Mouse (Mus musculus): ENCODE measurements around the gene Uhrf1bp1.

The Uhrf1bp1 gene

GRCm38 (mm10) chr17:27909622-27910500 lies 53.6 kb downstream of the Uhrf1bp1 start, which contains the start of gene Taf11:
Gene Taf11 (minus strand): TSS chr17:27909844.
- DNase-seq (ENCODE audit: extremely low read depth, low read depth) = peak; percentile 31

GRCm38 (mm10) chr17:27911371-27911770 lies 55.1 kb downstream of the Uhrf1bp1 start:
- DNase-seq (ENCODE audit: extremely low read depth, low read depth) = no peak

DNA sequence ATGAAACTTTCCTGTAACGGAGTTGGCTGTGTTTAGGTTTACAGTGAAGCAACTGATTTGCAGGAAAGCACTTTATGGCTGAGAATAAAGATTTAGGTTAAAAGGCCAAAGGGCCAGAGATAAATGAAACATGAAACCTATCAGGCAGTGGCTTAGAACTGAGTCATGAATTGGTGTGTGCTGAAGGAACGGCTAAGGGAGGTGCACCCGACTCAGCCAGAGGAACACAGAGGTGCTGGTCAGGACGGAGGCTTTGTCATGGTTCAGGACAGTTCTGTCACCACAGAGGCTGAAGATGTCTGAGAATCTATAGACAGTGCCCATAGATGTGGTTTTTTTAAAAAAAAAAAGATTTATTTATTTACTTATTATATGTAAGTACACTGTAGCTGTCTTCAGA lies 58.5 kb downstream of the Uhrf1bp1 start:
- no peak for DNase-seq (ENCODE audit: extremely low read depth, low read depth)

- no peak for DNase-seq (ENCODE audit: extremely low read depth, low read depth)
These were observed 60.1 kb downstream of the Uhrf1bp1 start for GRCm38 (mm10) chr17:27916366-27916765.

DNA sequence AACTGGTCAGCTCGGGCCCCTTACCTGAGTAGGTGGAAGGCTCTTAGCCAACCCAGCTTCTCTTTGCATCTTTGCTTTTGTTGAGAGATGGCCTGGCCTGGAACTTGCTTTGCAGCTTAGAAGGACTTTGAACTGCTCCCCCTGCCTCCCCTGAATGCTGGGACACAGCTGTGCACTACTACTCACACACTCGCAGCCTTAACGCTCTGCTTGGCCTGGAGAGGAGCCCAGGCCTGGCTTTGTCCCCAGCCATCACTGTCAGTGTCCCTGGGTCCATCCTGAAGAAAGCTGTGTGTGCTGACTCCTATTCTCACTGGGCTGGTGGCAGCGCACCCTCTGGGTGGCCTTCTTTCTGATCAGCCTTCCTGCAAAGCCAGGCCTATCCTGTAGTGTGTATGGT lies 64.4 kb downstream of the Uhrf1bp1 start:
- DNase-seq (ENCODE audit: extremely low read depth, low read depth) = no peak

DNA sequence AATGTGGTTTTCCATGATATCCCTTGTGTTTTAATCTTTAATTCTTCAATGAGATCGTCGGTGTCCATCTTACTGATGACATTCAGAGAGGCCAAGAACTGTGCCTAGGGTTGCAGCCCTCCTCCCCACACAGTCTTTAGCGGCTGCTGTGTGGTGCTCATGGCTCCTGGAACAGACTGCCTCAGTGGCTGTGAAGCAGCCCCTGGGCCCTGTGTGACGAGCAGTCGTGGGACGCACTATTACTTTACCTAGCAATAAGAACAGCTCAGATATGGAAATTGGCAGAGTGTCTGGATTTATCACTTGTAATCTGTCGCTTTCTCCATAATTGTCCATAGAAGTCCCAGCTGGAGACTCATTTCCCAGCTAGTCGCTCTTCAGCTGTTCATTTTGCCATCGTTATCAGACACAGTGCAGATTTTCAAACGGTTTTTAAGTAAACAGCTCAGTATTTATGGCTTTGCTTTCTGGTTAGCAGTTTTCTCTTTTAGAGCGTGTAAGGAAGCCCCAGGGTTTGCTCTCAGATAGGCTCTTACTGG lies 66.0 kb downstream of the Uhrf1bp1 start:
- DNase-seq (ENCODE audit: extremely low read depth, low read depth) = no peak

GRCm38 (mm10) chr17:27925054-27925453 lies 68.8 kb downstream of the Uhrf1bp1 start:
- no peak for DNase-seq (ENCODE audit: extremely low read depth, low read depth)

DNA sequence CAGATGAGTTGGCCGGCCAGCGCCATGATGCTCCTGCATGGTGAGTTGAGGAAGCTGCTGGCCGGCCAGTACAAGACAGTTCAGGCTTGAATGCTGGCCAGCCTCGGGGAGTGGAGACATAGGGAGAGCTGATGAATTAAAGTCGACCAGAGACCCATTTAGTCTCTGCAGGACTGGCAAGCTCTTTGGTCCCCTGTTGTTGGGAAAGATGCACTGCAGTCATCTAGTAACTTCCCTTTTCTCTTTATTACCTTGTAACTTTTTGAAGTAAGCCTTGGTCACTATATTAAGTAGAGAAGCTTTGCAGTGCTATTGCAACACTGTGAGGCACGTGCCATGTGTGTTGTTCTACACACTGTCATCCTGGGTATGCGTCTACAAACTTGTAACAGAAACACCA lies 69.3 kb downstream of the Uhrf1bp1 start:
- no peak for DNase-seq (ENCODE audit: extremely low read depth, low read depth)

- no peak for DNase-seq (ENCODE audit: extremely low read depth, low read depth)
These were observed 74.0 kb downstream of the Uhrf1bp1 start for GRCm38 (mm10) chr17:27930291-27930690.

DNA sequence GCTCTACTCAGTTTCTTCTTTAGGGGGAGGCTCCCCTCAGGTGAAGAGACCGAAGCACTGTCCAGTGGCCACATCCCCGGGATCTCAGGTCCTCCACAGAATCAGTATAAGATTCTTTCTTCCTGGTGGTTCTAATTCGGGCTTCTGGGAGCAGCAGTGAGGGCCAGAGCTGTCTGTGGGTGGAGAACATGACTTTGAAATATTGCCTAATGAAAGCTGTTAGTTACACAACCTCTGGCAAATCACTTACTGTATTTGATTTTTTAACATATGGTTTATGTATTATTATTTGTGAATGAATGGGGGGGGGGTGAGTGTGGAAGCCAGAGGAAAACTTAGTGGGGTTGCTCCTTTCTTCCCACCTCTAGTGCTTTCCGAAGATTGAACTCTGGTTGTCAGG lies 75.6 kb downstream of the Uhrf1bp1 start:
- DNase-seq (ENCODE audit: extremely low read depth, low read depth) = no peak

- no peak for DNase-seq (ENCODE audit: extremely low read depth, low read depth)
These were observed 78.1 kb downstream of the Uhrf1bp1 start for GRCm38 (mm10) chr17:27934136-27934910.

GRCm38 (mm10) chr17:27935091-27935490 lies 78.8 kb downstream of the Uhrf1bp1 start:
- no peak for DNase-seq (ENCODE audit: extremely low read depth, low read depth)

GRCm38 (mm10) chr17:27937054-27937615 lies 80.9 kb downstream of the Uhrf1bp1 start:
- no peak for DNase-seq (ENCODE audit: extremely low read depth, low read depth)

DNA sequence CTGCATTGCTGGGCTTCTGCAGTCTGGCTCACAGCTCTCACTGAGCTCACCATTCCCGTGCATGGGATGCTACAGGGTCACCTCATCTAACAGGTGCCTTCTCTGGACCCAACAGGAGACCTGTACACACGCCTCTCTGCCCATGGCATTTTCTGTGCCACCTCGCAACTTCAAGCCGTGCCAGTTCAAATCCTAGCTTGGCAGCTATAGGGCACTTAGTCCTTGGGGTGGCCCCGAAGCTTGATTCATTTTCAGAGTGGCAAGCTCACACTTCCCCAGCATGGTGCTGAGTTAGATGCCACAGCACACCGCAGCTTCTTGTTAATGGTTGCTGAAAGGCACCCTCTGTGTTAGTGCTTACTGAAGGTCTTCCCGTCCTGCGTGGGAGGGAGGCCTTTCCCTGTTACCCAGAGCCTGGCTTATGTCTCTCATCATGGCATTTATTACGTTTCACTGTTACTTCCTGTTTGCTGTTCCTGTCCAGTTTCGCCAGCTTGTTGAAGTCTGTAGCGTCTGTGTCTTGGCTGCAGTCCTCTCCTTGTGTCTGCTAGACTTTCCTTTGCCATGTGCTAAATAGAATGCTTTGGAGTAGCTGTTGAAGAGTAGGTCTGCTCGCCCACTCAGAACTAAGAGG lies 82.0 kb downstream of the Uhrf1bp1 start:
- DNase-seq (ENCODE audit: extremely low read depth, low read depth) = no peak

GRCm38 (mm10) chr17:27939028-27939427 lies 82.8 kb downstream of the Uhrf1bp1 start:
- no peak for DNase-seq (ENCODE audit: extremely low read depth, low read depth)

- no peak for DNase-seq (ENCODE audit: extremely low read depth, low read depth)
These were observed 84.1 kb downstream of the Uhrf1bp1 start for GRCm38 (mm10) chr17:27940352-27940751.

- no peak for DNase-seq (ENCODE audit: extremely low read depth, low read depth)
These were observed 84.9 kb downstream of the Uhrf1bp1 start for GRCm38 (mm10) chr17:27941178-27941577.

GRCm38 (mm10) chr17:27941698-27942097 lies 85.5 kb downstream of the Uhrf1bp1 start:
- DNase-seq (ENCODE audit: extremely low read depth, low read depth) = no peak

DNA sequence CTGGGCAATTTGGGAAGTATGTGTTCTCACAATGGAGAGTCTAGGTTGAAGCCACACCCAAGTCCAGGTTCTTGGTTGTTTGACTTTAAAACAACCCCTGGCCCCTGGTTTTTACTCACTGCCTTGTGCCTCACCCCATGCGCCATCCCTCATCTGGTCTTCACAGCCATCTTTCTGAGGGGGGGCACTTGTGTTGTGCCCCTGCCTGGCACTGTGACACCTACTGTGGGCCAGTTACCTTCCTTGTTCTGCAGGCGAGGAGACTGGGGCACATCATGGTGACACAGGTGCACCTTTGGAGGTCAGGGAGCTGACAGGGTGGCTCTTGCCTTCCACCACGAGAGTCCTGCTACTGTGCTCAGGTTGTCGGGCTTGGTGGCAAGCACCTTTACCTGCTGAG lies 85.9 kb downstream of the Uhrf1bp1 start:
- DNase-seq (ENCODE audit: extremely low read depth, low read depth) = no peak

DNA sequence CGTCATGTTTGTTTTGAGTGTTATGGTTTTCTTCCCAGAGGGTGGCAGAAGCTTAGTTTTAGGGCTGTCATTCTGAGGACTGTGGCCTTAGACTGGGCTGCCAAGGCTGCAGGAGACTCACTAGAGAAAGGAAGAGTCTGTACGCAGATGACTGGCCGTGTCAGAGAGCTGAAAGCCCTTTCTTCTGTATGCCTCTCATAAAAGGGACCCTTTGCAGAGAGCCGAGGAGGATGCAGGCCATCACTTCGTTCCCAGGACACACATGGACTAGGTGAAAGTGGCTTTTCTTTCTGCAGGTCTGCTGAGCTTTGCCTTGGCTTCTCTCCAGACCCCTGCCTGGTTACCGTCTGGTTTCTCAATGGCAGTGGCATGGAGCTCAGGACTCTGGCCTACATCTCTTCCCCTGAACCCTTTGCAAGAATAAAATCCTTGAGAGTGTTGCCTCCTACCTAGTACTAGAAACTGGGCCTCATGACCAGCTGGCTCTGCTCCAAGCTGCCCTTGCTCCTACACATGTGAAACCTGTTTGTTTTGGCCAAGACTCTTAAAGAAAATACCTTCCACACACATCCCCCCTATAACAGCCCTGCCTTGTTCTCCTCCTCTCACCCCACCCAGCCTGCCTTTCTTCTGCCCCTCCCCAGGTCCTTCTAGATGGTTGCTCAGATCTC lies 89.4 kb downstream of the Uhrf1bp1 start:
- DNase-seq (ENCODE audit: extremely low read depth, low read depth) = no peak

GRCm38 (mm10) chr17:27946371-27946770 lies 90.1 kb downstream of the Uhrf1bp1 start:
- DNase-seq (ENCODE audit: extremely low read depth, low read depth) = no peak

All from MEL-GATA-1-ER (cell line).